Mouse (Mus musculus): Measurements from ENCODE around the gene Mmd2. TPM values are rescaled to one million over a fixed set of nuclear protein-coding genes. Genes with fewer than 3 reads are reported as not detected.

Gene Mmd2
- polyA plus RNA-seq, 1 experiment: not detected

DNA sequence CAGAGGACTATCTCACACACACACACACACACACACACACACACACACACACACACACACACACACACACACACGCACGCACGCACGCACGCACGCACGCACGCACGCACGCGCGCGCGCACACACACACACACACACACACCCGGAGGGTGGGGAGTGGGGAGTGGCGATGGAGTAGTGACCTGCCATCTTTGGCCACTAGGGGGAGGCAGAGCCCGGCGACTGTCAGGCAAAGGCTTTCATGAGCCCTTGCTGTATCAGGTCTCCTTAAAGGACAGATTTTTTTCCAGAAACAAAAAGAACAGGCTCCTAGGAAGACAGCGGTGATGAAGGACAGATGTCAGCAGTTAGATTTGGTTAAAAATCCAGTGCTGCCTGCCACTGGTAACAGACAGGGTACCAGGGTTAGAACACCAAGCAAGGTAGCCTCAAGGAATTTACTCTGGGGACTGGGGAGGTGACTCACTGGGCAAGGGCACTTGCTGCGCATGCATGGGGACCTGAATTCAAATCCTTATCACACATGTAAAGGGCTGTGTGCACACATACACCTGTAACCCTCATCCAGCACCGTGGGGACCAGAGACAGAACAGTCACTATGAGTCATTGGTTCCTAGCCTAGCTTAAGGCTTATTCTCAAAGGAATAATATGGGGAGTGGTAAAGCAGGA, 51.1 kb downstream of the Mmd2 start:
- TF ChIP-seq CTCF (IDR thresholded peaks at IDR 0.05; ENCODE audit: insufficient read depth, low read depth, low read length): peak; percentile 79
- no peak for TF ChIP-seq POLR2A (IDR thresholded peaks at IDR 0.05; ENCODE audit: insufficient read depth, low read depth, low read length)
- H3K4me1 ChIP-seq (ENCODE audit: control insufficient read depth, insufficient read depth, low read length): no peaks in the 10 kb centered on the region; the same call in 1 of the 2 replicates
- WGBS: 10% methylated on average over 21 of the region's 21 CpGs
- no peak overlapping the region for H3K4me3 ChIP-seq (ENCODE audit: insufficient read depth, low read depth, low read length)
- no peak overlapping the region for H3K27ac ChIP-seq (ENCODE audit: insufficient read depth, low read depth, low read length)

DNA sequence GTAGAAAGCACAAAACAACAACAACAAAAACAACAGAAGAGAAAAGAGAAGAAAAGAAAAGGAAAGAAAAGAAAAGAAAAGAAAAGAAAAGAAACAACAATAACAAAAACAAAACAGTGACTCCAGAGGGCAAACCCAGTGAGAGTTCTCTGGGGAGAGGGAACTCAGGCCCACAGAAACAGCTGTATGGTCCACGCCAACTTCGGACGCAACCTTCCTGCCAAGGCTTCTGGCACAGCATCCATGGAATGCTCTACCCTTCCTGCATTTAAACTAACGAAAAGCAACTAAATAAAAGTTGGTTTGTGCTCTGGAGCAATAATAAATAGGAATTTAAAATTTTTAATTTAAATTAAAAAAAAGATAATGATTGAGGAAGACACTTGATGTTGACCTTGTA, 51.9 kb downstream of the Mmd2 start:
- TF ChIP-seq CTCF (IDR thresholded peaks at IDR 0.05; ENCODE audit: insufficient read depth, low read depth, low read length) (no peak), POLR2A (IDR thresholded peaks at IDR 0.05; ENCODE audit: insufficient read depth, low read depth, low read length) (no peak)
- Histone ChIP-seq H3K27ac (ENCODE audit: insufficient read depth, low read depth, low read length) (no peak overlapping the region), H3K4me3 (ENCODE audit: insufficient read depth, low read depth, low read length) (no peak overlapping the region), H3K4me1 (ENCODE audit: control insufficient read depth, insufficient read depth, low read length) (no peaks in the 10 kb centered on the region; the same call in 1 of the 2 replicates)
- 71% methylated on average over 4 of the region's 4 CpGs for WGBS

DNA sequence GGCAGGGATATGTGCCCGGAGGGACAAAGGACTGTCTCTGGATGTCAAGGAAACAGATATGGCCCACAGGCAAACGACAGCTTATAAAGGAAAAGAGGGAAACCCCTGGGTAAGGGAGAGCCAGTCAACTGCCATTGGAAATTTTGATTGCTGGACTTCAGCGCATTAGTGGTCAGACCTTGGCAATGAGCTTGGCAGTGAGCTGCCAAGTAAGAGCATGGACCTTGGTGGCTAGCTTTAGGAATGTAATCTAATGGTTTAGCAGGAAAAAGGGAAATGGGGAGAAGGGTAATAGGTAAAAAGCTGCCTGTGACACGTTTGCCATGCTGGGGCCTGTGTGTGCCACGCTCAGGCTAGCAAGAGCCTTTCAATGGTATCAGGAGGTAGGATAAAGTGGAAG, 52.7 kb downstream of the Mmd2 start:
- 87% methylated on average over 5 of the region's 5 CpGs for WGBS
- Histone ChIP-seq H3K4me1 (ENCODE audit: control insufficient read depth, insufficient read depth, low read length) (no peaks in the 10 kb centered on the region; the same call in 1 of the 2 replicates), H3K4me3 (ENCODE audit: insufficient read depth, low read depth, low read length) (no peak overlapping the region)

DNA sequence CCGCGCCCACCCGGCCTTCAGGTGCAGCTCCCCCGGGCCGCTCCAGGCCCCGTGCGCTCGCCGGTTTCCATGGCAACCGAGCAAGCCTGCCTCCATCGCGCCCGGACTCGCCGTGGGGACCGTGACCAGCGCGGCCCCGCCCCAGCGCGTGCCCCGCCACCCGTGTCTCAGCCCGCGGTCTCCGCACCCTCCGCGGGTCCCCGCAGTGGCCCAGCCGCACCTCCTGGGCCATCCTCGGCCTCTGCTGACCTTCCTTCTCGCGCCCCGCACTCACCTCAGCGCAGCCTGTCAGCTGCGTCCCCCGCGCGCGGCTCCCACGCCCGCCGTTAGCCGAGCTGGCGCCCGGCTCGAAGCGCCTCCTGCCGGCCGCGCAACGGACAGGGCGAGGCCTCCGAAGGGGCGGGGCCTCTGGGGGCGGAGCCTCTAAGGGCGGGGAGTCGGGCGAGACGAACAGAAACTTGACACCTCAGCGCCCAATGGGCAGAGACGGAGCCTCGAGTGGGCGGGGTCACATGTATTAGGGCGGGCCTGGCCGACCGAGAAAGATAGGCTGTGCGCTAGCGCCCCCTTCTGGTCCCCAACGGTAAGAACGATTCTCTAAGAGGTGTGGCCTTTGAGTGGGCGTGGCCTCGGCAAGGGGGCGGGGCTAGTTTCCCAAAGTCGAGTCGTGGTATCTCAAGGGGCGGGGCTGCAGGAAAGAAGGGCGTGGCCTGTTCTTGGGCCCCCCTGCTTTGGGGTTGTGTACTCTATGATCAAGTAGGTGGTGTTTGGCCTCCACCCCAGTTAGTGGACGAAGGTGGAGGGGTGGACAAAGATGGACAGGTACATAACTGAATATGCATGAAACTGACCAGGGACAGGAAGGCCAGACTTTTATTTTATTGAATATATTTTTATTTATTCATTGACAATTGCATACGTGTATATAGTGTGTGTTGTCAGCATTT, 57.6 kb downstream of the Mmd2 start, which contains the start of gene Radil:
Radil (minus strand) TSS at position 393 of the 947 bp plus-strand sequence.
- 2% methylated on average over 79 of the region's 80 CpGs for WGBS
- TF ChIP-seq CTCF (IDR thresholded peaks at IDR 0.05; ENCODE audit: insufficient read depth, low read depth, low read length) (peak; percentile 95), POLR2A (IDR thresholded peaks at IDR 0.05; ENCODE audit: insufficient read depth, low read depth, low read length) (peak; percentile 58; the same call in 1 of the 2 replicates)
- H3K27ac ChIP-seq (ENCODE audit: insufficient read depth, low read depth, low read length): peak within 1 kb of the TSS; percentile 26

More for the DNA sequence above, 52.7 kb downstream of the Mmd2 start:
- no peak overlapping the region for H3K27ac ChIP-seq (ENCODE audit: insufficient read depth, low read depth, low read length)
- TF ChIP-seq CTCF (IDR thresholded peaks at IDR 0.05; ENCODE audit: insufficient read depth, low read depth, low read length) (no peak), POLR2A (IDR thresholded peaks at IDR 0.05; ENCODE audit: insufficient read depth, low read depth, low read length) (no peak)

DNA sequence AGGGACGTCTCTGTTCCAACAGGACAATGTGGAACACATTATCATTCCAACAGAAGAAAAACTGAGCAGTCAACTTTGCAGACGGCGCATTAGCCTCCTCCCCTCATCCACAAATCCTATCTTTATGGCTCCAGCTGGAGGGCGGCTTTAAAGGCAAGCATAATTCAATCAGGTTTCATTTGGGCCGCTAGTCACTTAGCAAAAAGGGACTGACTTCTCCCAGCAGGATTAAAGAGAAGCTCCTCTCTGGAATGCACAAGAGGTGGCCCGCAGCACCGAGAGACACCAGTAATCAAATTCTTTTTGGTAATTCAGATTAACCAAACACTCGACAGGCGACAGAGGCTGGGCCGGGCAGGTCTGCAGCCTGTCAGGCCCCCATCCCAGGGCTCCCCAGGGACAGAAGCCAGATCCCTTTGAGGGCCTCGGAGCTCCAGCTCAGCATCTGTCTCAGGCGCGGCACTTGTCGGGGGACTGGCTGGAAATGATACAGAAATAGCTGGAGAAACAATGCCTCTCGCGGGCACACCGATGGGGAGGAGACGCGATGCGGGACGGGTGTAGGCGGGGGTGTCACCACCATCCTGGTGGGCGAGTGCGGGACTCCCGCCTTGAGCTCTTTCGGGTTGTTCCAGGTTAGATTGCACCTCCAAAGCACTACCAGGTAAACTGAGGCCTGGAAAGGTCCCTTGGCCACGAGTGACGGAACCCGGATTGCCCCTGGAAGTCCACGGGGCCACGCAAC, 58.5 kb downstream of the Mmd2 start:
- Histone ChIP-seq H3K4me1 (ENCODE audit: control insufficient read depth, insufficient read depth, low read length) (peaks cover 23% of the 10 kb centered on the region), H3K4me3 (ENCODE audit: insufficient read depth, low read depth, low read length) (peak overlapping the region; percentile 78), H3K27ac (ENCODE audit: insufficient read depth, low read depth, low read length) (peak overlapping the region; percentile 26)
- TF ChIP-seq POLR2A (IDR thresholded peaks at IDR 0.05; ENCODE audit: insufficient read depth, low read depth, low read length): no peak; the same call in 1 of the 2 replicates
- TF ChIP-seq CTCF (IDR thresholded peaks at IDR 0.05; ENCODE audit: insufficient read depth, low read depth, low read length): no peak
- WGBS: 6% methylated on average over 31 of the region's 31 CpGs

More for the DNA sequence above, 57.6 kb downstream of the Mmd2 start, which contains the start of gene Radil:
- Histone ChIP-seq H3K4me3 (ENCODE audit: insufficient read depth, low read depth, low read length) (peak within 1 kb of the TSS; percentile 78), H3K4me1 (ENCODE audit: control insufficient read depth, insufficient read depth, low read length) (peaks cover 23% of the 10 kb centered on the region)

DNA sequence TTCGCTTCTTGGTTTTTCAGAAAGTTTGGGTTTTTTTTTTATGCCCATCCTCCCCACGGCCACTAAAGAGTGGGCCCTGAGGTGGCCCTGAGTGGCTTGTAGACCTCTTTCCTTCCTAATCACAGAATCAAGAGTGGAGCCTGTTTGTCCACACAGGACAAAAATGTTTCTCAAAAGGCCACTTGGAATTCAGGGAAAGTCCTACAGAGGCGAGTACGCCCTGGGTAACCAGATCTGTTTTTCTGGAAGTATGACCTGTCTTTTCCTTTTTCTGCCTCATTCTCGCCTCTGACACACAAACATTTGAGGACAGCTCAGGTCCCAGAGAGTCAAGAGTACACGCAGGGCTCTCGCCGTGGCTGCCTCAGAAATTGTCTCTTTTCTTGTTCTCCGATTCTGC, 59.2 kb downstream of the Mmd2 start:
- H3K27ac ChIP-seq (ENCODE audit: insufficient read depth, low read depth, low read length): no peak overlapping the region
- WGBS: 64% methylated on average over 9 of the region's 9 CpGs
- no peak for TF ChIP-seq POLR2A (IDR thresholded peaks at IDR 0.05; ENCODE audit: insufficient read depth, low read depth, low read length)
- TF ChIP-seq CTCF (IDR thresholded peaks at IDR 0.05; ENCODE audit: insufficient read depth, low read depth, low read length): no peak
- peaks cover 23% of the 10 kb centered on the region for H3K4me1 ChIP-seq (ENCODE audit: control insufficient read depth, insufficient read depth, low read length)
- no peak overlapping the region for H3K4me3 ChIP-seq (ENCODE audit: insufficient read depth, low read depth, low read length)

DNA sequence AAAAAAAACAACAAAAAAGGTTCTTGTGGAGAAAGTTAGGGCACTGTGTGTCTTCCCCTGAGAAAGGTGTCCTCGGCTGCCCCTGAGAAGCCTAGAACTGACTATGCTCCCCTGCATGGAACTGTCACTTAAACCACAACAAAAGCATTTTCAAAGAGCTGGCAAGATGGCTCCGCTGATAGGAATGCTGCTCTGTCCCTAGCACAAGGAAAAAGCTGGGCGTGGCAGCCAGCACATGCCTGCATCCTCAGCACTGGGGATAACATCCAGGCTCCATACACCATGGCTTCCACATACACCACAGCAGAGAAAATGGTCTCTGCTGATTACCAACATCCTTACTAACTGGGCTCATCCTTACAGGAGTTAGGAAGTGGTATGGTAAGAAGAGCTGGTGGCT, 61.5 kb downstream of the Mmd2 start:
- Histone ChIP-seq H3K27ac (ENCODE audit: insufficient read depth, low read depth, low read length) (no peak overlapping the region), H3K4me1 (ENCODE audit: control insufficient read depth, insufficient read depth, low read length) (peaks cover 23% of the 10 kb centered on the region)

DNA sequence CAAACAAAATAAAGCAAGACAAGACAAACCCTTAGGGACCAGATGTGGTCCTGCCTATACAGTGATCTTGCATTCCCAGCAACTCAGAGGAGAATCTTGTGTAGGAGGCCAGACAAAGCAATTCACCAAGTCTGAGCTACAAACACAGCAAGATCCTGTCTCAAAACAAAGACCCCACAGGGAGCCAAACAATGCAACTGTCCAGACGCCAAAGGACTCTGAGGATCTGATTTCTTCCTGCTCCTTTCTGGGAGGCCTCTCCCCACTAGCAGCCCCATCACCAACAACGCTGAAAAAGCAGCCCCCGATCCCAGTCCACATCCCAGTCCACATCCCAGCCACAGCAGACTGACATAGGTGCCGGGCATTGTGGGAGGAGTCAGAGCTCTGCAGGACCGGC, 62.3 kb downstream of the Mmd2 start:
- TF ChIP-seq CTCF (IDR thresholded peaks at IDR 0.05; ENCODE audit: insufficient read depth, low read depth, low read length) (no peak), POLR2A (IDR thresholded peaks at IDR 0.05; ENCODE audit: insufficient read depth, low read depth, low read length) (no peak)
- H3K4me1 ChIP-seq (ENCODE audit: control insufficient read depth, insufficient read depth, low read length): peaks cover 23% of the 10 kb centered on the region
- WGBS: 25% methylated on average over 5 of the region's 5 CpGs
- H3K4me3 ChIP-seq (ENCODE audit: insufficient read depth, low read depth, low read length): no peak overlapping the region
- no peak overlapping the region for H3K27ac ChIP-seq (ENCODE audit: insufficient read depth, low read depth, low read length)

More for the DNA sequence above, 61.5 kb downstream of the Mmd2 start:
- TF ChIP-seq CTCF (IDR thresholded peaks at IDR 0.05; ENCODE audit: insufficient read depth, low read depth, low read length) (no peak), POLR2A (IDR thresholded peaks at IDR 0.05; ENCODE audit: insufficient read depth, low read depth, low read length) (no peak)
- 93% methylated on average over 3 of the region's 3 CpGs for WGBS
- H3K4me3 ChIP-seq (ENCODE audit: insufficient read depth, low read depth, low read length): no peak overlapping the region

Measured in olfactory bulb, adult 2 months (tissue).